Mouse (Mus musculus): ENCODE results near the gene Obscn.

The Obscn gene

DNA sequence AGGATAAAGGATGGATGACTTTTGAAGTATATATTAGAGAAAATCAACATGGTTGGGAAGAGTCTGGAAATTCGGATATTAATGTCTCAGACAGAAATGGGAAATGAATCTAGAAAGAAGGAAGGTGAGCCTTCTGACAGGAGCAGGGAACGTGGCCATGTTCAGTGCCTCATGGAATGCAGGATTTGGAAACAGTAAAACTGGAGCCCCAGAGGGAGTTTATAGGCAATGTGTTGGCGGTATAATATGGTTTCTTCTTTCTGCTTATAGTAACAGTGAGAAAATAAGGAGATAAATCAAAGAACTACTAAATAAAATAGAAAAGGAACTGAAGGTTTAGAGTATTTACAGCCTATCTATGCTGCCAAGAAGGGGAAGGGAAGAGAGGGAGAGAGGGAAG is 78.2 kb downstream of the Obscn start:
- no peak for DNase-seq (ENCODE audit: low spot score)

DNA sequence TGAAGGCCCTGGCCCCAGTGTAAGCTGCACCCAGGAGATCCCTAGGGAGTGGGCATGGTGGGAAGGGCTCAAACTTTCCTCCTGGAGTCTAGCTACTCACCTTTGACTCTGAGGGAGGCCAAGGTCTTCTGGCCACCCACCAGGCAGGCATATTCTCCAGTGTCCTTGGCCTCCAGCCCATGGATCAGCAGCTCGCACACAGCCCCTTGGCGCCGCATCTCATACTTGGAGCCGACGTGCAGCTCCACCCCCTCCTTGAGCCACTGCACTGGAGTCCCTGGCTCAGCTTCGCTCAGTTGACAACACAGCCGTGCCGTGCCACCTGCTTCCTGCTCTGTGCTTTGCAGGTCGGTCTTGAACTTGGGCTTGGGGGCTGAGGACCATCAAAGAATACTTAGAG is 85.2 kb downstream of the Obscn start:
- DNase-seq (ENCODE audit: low spot score): no peak

DNA sequence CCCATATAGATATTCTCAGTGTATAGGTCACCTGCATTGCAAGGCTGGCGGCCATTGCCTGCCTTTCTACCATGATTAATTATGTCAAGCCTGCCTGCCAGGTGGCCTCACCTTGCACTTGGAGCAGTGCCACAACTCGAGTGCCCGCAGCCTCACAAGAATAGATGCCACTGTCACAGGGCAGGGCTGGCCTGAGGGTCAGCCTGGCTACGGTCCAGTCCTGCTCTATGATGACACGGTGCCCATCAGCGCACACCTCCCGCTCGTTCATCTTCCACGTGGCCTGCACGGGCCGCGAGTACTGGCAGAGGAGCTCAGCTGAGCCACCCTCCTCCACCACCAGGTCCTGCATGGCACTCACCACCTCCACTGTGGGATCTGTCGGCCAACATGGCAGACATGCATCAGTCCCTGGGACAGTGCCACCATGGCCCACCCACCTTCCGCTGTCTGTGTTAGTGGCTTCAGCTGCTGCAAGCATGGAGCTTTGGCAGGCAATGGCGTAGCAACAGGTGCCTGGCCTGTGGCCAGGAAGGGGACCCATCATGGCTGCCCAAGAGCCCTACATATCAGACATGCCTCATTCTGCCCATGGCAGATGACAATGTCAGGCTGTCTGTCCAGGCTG is 91.4 kb downstream of the Obscn start:
- no peak for DNase-seq (ENCODE audit: low spot score)

DNA sequence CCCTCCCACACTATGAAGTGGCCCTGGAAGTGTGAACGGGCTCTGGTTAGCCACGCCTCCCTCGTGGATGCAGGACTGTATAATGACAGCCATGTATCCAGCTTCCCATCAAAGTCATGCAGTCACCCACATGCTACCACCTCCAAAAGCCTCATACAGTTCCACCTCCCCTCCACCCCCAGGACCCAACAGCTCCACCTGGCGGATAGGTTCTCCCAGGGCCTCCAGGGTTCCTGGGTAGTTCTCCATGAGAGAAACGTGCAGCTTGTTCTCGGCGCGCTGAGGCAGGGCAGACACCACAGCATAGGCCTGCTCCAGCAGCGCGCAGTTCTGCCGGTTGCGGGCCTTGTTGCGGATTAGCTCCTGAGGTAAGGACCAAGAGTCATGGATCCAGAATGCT is 107.2 kb downstream of the Obscn start:
- no peak for DNase-seq (ENCODE audit: low spot score)

DNA sequence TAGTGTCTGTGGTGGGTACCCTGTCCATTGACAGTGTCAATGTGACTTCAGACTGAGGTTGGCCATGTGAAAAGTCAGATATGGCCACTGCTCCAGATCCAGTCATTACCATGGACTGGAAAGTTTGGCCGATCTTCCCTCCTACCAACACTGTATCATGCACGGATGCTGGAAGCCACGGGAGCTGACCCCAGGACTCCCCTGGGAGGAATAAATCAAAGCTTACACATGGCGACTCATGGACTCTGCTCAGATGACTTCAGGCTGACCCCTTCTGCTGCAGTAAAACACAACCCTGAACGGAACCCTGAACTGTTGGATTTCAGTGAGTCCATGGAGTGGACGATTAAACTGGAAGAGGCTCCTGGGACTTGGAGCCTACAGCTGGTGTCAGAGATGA is 109.8 kb downstream of the Obscn start:
- DNase-seq (ENCODE audit: low spot score): no peak

DNA sequence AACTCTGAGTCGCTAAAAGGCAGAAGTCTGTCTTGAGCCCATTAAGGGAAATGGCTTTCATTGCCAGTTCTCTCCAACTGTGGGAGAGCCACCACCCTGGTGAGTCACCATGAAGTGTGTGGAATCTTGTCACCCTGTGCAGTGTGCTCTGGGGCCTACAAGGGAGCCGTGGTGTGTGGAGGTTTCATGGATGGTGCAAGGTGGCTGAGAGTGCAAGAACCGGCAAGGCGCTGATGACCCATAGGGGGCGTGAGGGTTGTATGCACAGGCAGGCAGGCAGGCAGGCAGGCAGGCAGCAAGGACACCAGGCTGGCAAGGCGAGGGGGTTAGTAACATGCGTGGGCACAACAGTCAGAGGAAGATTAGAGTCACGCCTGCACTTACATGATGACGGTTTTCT is 121.2 kb downstream of the Obscn start:
- peak; percentile 13 for DNase-seq (ENCODE audit: low spot score)

DNA sequence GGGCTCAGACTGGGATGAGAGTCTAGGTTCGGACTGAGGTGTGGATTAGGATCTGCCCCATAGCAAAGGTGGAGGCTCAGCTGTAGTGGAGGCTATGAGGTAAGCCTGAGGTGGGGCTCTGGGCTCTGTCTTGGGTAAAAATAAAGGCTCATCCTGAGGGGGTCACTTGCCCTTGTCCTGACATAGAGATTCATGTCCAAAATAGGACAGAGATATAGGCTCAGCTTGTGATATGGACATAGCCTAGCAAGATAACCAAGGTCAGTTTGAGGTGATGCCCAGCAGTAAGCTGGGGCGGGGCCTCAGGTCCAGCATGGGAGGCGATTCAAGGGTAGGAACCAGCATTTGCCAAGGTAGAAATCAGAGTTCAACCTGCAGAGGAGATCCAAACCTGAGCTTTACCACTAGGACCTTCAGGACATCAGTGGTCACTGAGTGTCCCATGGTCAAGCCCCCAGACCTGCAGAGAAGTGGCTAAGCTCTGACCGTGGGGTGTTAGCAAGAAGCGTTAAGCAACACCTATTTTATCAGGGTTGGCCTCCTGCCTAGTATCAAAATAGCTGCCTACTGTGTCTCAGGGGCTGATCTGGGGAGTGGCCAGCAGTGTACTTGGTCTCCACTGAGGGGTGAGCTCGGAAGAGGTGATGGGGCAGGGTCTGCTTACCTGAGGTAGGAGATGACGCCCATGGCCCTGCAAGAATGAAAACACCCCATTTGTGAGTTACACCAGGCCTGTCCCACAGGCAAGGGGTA is 133.7 kb downstream of the Obscn start:
- no peak for DNase-seq (ENCODE audit: low spot score)

DNA sequence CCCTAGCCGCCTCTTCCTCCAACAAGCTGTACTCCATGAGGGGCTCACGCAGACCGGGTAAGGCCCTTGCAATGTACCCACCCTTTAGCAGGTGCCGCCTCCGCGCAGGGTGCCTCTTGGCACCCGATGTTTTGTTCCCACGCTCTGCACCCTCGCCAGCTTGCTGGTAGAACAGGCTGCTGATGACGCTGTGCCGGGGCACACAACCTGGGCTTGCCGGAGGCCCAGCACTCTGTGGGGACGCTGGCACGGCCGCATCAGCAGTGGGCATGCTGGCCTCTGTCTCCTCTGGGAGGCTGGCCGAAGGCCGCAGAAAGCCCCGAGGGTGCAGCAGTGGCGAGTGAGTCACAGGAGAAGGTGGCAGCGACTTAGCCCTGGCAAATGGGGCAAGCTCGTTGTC is 135.6 kb downstream of the Obscn start:
- DNase-seq (ENCODE audit: low spot score): no peak

DNA sequence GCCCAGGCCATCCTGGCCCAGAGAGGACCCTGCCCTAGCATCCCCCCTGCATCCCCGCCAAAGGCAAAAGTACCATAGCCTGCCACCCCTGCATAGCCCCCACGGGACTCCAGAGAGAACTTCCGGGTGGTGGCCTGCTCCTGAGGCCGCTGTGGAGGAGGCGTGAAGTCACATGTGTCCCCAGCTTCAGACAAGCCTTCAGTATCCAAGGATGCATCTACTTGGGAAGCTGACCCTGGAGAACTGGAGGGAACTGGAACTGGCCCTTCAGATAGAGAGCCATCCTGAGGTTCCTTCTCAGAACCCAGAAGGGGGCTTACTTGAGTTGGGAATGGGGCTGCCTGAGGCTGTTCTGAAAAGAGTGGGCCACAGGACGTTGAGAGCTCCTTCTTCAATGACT is 136.4 kb downstream of the Obscn start:
- no peak for DNase-seq (ENCODE audit: low spot score)

DNA sequence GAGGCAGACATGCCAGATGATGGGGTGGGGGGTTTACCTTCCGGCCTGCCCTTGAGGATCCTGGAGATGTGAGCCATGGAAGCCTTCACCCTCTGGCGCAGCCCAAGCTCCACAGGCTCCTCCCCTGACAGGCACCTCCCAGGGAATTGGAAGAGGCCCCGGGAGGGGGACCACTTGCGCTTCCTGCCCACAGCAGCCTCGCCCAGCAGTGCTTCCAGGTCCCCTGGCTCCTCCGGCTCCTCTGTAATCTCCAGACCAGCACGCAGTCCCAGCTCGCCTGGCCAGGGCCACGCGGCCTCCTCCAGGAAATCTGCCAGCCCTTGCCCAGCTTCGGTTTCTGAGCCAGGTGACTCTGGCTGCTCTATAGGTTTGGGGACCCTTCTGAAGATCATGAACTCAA is 137.0 kb downstream of the Obscn start:
- DNase-seq (ENCODE audit: low spot score): no peak

DNA sequence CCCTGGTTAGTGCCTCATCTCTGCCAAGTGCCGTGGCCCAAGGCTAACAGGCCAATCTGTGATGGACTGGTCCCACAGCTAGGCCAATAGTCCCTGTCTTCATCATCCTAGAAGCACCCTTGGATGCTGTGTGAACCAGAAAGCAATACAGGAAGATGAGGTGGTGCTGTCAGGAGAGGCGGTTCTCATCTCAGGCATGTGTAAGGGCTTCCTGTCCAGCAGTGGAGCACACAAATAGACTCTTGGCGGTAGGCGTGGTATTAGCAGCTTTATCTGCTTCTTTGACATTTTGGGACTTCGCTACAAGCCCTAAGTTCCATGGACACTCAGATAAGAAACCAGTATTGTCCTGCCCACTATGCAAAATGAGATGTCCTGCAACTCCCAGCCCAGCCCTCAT is 138.7 kb downstream of the Obscn start:
- no peak for DNase-seq (ENCODE audit: low spot score)

DNA sequence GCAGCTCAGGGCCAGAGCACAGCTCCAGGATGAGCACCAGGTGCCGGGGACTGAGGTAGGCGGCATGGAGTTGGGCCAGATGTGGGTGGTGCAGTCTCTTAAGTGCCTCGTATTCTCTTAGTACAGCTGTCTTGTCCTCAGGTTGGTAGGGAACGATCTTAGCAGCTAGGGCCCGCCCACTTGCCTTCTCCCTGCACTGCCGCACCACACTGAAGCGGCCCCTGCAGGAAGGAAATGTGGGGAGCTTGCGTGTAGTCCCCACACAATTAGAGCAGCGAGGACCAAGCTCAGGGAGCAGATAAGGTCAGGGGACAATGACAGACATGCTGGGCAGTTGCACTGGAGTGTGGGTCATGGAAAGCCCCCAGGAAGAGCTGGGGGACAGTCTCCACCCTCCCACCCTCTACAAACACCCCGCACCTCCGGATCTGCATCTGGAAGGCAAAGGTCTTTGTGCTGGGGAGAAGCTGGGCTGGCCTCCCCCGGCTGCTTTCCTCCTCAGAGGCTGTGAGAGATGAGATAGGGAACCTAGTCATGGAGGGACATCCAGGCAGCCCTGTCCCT is 140.3 kb downstream of the Obscn start:
- DNase-seq (ENCODE audit: low spot score): peak; percentile 48

DNA sequence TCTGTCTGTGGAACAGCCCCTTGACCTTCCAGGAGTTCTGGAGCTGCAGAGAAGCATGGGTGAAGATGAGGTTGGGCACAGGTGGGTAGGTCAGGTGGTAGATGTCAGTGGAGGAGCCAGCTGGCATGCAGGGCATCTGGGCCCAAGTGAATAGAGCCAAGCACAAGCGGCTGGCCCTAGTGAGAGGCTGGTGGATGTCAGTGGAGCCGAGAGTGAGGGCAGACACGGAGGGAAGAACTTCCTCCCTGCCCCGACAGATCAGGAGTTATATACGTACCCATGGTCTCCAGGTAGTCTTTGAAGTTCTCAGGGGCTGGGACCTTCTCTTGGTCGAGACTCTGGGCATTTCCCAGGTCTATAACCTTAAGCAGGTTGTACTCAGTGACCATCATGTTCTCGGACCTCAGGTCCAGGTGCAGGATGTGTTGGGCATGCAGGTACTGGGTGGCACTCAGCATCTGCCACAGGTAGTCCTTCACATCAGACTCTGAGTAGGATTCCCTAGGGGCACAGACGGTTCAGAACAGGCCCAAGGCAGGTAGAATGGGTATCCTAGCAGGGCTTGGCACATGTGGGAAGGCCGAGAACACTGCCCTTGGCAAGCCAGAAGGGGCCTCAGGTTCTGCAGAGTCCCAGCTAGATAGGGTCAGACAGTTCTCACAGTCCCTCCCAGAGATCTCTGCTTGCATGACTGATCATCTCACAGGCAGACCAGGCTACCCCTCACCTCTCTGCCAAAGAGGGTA is 141.0 kb downstream of the Obscn start:
- DNase-seq (ENCODE audit: low spot score): no peak

DNA sequence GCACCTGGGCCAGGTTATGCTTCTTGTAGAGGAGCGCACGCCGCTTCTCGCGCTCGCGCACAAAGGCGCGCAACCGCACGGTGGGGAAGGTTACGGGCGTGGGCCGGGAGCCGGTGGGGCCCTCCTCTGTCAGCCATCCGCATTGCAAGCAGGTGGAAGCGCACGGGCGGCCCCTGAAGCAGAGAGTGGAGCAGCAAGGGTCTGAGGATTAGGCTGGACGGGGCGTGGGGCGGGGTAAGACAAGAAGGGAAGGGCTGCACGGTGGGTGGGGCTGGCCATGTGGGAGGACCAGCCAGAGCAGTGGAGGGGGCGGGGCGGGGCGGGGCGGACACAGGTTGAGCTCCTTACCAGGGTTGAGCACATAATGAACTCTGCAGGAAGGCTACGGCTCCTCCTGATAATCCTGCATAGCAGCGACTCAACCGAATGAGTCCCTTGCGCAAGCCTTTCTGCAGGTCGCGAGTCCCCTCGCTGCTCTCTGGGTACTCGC is 141.8 kb downstream of the Obscn start:
- DNase-seq (ENCODE audit: low spot score): peak; percentile 41

DNA sequence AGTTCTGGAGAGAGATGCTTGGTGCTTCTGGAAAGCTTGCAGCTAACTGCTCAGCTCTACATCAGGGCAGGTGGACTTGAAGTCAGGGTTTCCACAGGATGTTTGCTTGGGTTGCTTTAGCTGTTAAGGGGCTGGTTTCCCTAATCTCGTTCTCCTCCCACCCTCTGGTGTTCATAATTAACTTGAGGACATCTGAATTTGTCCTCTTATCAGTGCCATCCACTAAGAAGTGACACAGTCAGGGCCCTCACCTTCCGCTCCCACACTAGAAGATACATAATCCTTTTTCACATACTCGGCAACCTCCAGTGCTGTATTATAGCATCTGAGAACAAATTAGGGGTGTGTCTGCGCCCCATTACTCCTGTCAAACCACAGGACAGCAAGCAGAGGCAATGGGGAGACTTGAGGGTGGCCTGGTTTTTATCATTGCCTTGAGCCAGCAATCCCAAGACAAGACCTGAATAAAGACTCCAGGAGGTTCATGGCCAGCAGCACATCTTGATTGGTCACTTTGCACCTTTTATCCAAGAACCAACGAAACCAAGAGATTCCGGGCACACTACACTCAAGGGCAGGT is 143.0 kb downstream of the Obscn start:
- no peak for DNase-seq (ENCODE audit: low spot score)

DNA sequence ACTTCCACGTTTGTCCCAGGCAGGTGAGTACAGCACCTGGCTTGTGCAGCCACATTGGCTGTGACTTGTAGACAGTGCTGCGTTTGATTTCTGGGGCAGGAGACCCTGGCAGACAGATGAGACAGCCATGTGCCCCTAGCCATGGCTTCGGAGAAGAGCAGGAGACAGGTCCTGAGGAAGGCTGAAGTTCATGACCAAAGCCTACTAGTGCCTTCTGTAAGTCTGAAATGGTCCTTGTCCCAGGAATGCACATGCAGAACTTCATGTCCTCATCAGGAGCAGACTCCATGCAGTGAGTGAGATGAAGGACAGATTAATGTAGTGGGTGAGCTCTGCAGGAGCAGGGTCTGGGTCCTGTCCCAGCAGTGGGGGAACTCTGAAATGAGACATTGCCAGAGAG is 144.3 kb downstream of the Obscn start:
- DNase-seq (ENCODE audit: low spot score): no peak

DNA sequence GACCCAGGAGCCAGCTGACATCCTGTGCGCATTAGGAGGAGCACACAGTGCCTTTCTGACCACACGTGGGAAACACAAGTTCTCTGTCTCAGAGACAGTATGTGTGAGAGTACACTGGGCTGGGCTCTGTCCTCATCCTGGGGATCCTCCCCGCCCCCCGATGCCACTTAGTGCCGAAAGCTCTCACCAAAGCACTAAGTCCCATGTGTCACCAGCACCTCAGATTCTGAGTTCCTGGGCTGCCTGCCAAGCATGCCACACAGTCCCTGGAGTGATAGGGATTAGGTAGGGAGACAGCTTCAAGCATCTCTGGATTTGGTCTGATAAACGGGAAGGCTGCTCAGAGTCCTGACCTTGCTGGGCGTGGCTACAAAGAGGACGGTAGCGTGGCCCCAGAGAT is 145.4 kb downstream of the Obscn start:
- DNase-seq (ENCODE audit: low spot score): no peak

DNA sequence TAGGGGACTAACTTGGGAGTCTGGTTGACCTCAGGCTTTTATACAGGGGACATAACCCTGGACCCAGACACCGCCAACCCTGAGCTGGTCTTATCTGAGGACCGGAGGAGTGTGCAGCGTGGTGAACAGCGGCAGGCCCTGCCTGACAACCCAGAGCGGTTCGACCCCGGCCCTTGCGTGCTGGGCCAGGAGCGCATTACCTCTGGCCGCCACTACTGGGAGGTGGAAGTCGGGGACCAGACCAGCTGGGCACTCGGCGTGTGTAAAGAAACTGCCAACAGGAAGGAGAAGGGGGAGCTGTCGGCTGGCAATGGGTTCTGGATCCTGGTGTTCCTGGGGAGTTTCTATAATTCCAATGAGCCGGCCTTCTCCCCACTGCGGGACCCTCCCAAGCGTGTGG is 146.1 kb downstream of the Obscn start:
- no peak for DNase-seq (ENCODE audit: low spot score)

DNA sequence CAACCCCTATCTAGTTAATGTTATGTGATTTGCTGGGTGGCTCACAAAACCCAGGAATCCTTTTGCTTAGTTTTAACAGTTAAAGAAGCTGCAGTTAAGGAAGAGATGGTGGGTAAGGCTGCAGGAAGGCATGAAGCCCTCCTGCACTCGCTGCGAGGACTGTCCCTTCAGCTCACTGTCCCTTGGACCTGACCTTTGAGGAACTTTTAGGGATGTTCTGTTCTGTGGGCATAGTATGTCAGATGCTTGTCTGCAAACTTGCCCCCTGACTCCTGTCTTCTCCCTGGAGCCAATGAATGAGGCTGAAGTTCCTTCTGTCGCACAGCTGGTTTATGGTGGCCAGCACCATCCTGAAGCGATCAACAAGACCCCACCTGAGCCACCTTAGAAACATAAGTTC is 147.0 kb downstream of the Obscn start:
- DNase-seq (ENCODE audit: low spot score): no peak

DNA sequence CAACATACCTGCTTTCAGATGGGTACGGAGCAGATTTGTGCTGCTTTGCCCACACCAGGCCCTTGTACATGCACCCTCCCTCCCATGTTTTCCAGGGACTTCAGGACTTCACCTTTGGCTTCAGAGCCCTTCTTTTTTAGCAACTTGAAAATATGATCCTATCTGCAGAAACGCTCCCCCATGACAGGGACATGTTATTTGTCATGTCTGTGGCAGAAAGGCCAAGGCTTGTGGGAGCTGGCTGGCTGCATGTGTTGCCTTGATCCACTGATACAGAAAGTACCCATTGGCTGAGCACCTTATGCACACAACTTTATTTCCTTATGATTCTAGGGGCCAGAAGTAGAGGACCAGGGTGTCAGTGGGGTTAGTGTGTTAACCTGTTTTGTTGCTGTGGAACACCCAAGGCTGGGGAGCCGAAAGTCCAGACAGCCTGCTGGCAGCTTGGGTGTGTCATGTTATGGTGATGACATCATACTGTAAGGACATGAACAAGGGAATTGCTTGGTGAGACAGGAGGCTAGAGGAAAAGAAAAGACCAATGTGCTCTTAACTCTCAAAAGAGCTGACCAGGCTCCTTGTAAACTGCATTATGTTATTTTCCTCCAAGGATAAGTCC is 150.8 kb downstream of the Obscn start:
- DNase-seq (ENCODE audit: low spot score): no peak

DNA sequence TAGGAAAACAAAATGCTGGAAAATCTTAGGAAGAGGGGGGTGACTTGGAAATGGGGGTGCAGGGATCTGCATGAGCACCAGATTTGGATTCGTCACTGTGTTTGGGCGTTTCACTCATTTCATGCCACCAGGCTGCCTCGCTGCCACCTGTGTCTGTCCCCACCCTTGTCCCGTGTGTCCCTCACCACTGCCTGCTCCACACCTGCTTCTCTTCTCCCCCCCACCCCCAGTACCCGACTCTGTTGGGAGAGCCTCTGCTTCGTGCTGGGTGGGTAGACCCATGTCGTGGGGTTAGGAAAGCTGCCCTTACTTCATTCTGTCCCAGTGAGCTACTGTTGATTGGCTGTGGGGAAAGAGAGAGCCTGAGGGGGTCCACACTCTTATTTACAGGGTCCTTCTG is 151.5 kb downstream of the Obscn start:
- no peak for DNase-seq (ENCODE audit: low spot score)

DNA sequence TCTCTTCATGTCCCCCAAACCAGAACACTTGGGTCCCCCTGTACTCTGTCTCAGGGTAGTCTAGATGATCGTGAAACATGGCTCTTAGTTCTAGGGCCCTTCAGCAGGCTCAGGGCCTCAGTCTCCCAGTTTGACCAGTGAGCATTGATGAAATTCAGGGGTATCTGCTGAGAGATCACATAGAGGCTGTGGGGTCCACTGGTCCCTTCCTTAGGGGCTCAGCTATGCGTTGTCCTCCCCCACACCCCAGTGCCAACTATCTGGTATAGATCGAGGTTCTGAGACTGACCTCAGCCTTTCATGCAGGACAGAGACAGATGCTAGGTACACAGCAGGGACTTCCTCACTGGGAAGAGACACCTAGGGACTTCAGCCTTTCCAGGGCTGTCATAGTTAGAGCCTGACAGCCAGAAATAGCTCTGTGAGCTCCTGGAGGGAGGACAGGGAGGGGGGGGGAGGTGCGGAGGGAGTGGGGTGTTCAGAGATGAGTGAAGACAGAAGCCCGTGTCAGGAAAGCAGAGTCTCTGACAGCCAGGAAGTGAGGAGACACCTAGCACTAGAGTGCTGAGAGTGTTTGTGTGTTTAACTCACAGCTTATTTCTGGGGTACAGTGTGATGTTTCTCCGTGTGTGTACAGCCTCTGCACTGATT is 152.4 kb downstream of the Obscn start:
- no peak for DNase-seq (ENCODE audit: low spot score)
